Mouse (Mus musculus) T-cell, adult 2 months (primary cell): Measurements from ENCODE around the gene Rps28.
"Not testable (repeated sequence)": the region's sequence is repeated elsewhere in the genome, so short reads cannot be mapped to it uniquely, and the experiment has no call there.

Experiments used
- DNase-seq: peaks from one replicate; pipeline ENCODE4 v3.0.0; 2022; ENCODE audit warnings: low spot score

Gene Rps28

GRCm38 (mm10) chr17:33824084-33824996 lies at the start of gene Rps28, which contains the start of gene Ndufa7:
TSS of gene Rps28 (minus strand) at chr17:33824562.
TSS of gene Ndufa7 (plus strand) at chr17:33824572.
- DNase-seq = peak; percentile 99

GRCm38 (mm10) chr17:33873537-33873936 lies 49.2 kb upstream of the Rps28 start, which contains the start of gene Gm7029:
TSS of gene Gm7029 (plus strand) at chr17:33873837.
- not testable (repeated sequence) for DNase-seq

GRCm38 (mm10) chr17:33865330-33866030 lies 41.1 kb upstream of the Rps28 start:
- peak; percentile 81 for DNase-seq

- no peak for DNase-seq
These were observed 33.5 kb upstream of the Rps28 start for GRCm38 (mm10) chr17:33857816-33858215.

- no peak for DNase-seq
These were observed 27.0 kb upstream of the Rps28 start for GRCm38 (mm10) chr17:33851331-33851730.

- no peak for DNase-seq
These were observed 23.8 kb upstream of the Rps28 start for GRCm38 (mm10) chr17:33848139-33848538.

- DNase-seq = no peak
These were observed 19.8 kb upstream of the Rps28 start for GRCm38 (mm10) chr17:33844196-33844595.

- DNase-seq = peak; percentile 89
These were observed 18.8 kb upstream of the Rps28 start, which contains the start of gene Cd320 for GRCm38 (mm10) chr17:33842966-33843795. TSS of gene Cd320 (plus strand) at chr17:33843091.

- no peak for DNase-seq
These were observed 5.2 kb upstream of the Rps28 start for GRCm38 (mm10) chr17:33829561-33829960.

GRCm38 (mm10) chr17:33828892-33829291 lies 4.5 kb upstream of the Rps28 start:
- no peak for DNase-seq

GRCm38 (mm10) chr17:33826850-33827249 lies 2.5 kb upstream of the Rps28 start:
- DNase-seq = peak; percentile 72

GRCm38 (mm10) chr17:33825462-33825861 lies 1.1 kb upstream of the Rps28 start:
- no peak for DNase-seq

GRCm38 (mm10) chr17:33824997-33825330 lies 602 bp upstream of the Rps28 start:
- not testable (repeated sequence) for DNase-seq

- DNase-seq = not testable (repeated sequence)
These were observed 1.2 kb downstream of the Rps28 start for GRCm38 (mm10) chr17:33823171-33823570.

- DNase-seq = no peak
These were observed 1.9 kb downstream of the Rps28 start for GRCm38 (mm10) chr17:33822436-33822959.

GRCm38 (mm10) chr17:33817969-33818643 lies 6.3 kb downstream of the Rps28 start:
- no peak for DNase-seq

GRCm38 (mm10) chr17:33817184-33817968 lies 7.0 kb downstream of the Rps28 start:
- DNase-seq = peak; percentile 70

GRCm38 (mm10) chr17:33816612-33817011 lies 7.8 kb downstream of the Rps28 start:
- no peak for DNase-seq

GRCm38 (mm10) chr17:33815399-33815798 lies 9.0 kb downstream of the Rps28 start:
- no peak for DNase-seq

GRCm38 (mm10) chr17:33812990-33813389 lies 11.4 kb downstream of the Rps28 start:
- DNase-seq = no peak
